Mouse (Mus musculus) embryonic facial prominence, embryonic 12.5 days (tissue): Measurements from ENCODE around the gene Zfc3h1. TPM values are rescaled to one million over a fixed set of nuclear protein-coding genes. Genes with fewer than 3 reads are reported as not detected.

Source experiments
- polyA plus RNA-seq: library from polyadenylated mRNA; unstranded; fragments of >200 nt; fragmentation: Nextera tagmentation; extraction: Ambion mirVana; gene quantifications from 2 replicates; pipeline ENCODE4 v1.2.1, GENCODE M21; 2016

The Zfc3h1 gene
- polyA plus RNA-seq, 1 experiment from 2014 or later: 28.2 TPM

Other genes with a start within 250 kb of the Zfc3h1 start
- 0.24 and 0.27 TPM in 2 replicates for gene Tph2, start 199.9 kb upstream of the Zfc3h1 start, polyA plus RNA-seq
- gene Tbc1d15, start 133.5 kb upstream of the Zfc3h1 start, polyA plus RNA-seq: 58.0 and 58.2 TPM in 2 replicates
- gene Rab21, start 69.4 kb upstream of the Zfc3h1 start, polyA plus RNA-seq: 4.3 and 5.1 TPM in 2 replicates
- 28.4 and 29.1 TPM in 2 replicates for gene Tmem19, start 22.5 kb upstream of the Zfc3h1 start, polyA plus RNA-seq
- 30.6 and 31.8 TPM in 2 replicates for gene Thap2, start 516 bp upstream of the Zfc3h1 start, polyA plus RNA-seq
- gene A930009A15Rik, start 185.0 kb downstream of the Zfc3h1 start, polyA plus RNA-seq: 0.31 and 0.32 TPM in 2 replicates
- gene Lgr5, start 202.8 kb downstream of the Zfc3h1 start, polyA plus RNA-seq: 22.1 and 32.7 TPM in 2 replicates